Mouse (Mus musculus) liver, embryonic 11.5 days (tissue): ENCODE data around the gene Abl2. TPM values are rescaled to one million over a fixed set of nuclear protein-coding genes. Genes with fewer than 3 reads are reported as not detected.

ENCODE experiments used
- polyA plus RNA-seq: library from polyadenylated mRNA; unstranded; fragments of >200 nt; fragmentation: Nextera tagmentation; extraction: Ambion mirVana; gene quantifications from 2 replicates; pipeline ENCODE4 v1.2.1, GENCODE M21; 2014

The Abl2 gene
- polyA plus RNA-seq, 1 experiment from 2014 or later, result 4.0 TPM

Other genes starting within 250 kb of the Abl2 start
- not detected in 2 replicates for gene Nphs2, start 248.1 kb upstream of the Abl2 start, polyA plus RNA-seq
- 1,139 and 1,273 TPM in 2 replicates for gene Gm2000, start 192.7 kb upstream of the Abl2 start, polyA plus RNA-seq
- 0.05 and 0.18 TPM in 2 replicates for gene Axdnd1, start 137.6 kb upstream of the Abl2 start, polyA plus RNA-seq
- gene Soat1, start 84.5 kb upstream of the Abl2 start, polyA plus RNA-seq, result 29.3 and 32.2 TPM in 2 replicates
- 0.08 and 0.14 TPM in 2 replicates for gene Gm10031, start 34.8 kb upstream of the Abl2 start, polyA plus RNA-seq
- 4.0 and 4.3 TPM in 2 replicates for gene Tor3a, start 115.6 kb downstream of the Abl2 start, polyA plus RNA-seq
- gene Fam20b, start 160.3 kb downstream of the Abl2 start, polyA plus RNA-seq, result 22.1 and 22.2 TPM in 2 replicates